Mouse (Mus musculus) kidney, postnatal 0 days (tissue): Measurements from ENCODE around the gene Slc4a8. TPM values are rescaled to one million over a fixed set of nuclear protein-coding genes. Genes with fewer than 3 reads are reported as not detected.
A peak's percentile ranks its signal among the peaks of the same experiment; 100 is the strongest.
"Not testable (repeated sequence)": the region's sequence is repeated elsewhere in the genome, so short reads cannot be mapped to it uniquely, and the experiment has no call there.

Source experiments
- ATAC-seq: fragments of 200-750 bp; cut with Nextera tagmentation; replicated peaks from 2 replicates; pipeline ENCODE4 v1.8.0; 2017; ENCODE audit warnings: low read depth, moderate number of reproducible peaks, moderate TSS enrichment, moderate library complexity; ENCODE audit not compliant: low FRiP score
- DNase-seq: peaks from one replicate; pipeline ENCODE4 v3.0.0-alpha.2; 2016; ENCODE audit warnings: low spot score
- H3K27ac ChIP-seq: fragments of 300-500 bp; sonication (generic); 2 replicates; pipeline ENCODE4 v1.5.1; 2014; ENCODE audit warnings: mild to moderate bottlenecking
- H3K27me3 ChIP-seq: fragments of 300-500 bp; sonication (generic); 2 replicates; pipeline ENCODE4 v1.6.1; 2014; ENCODE audit warnings: low read length, mixed read lengths; ENCODE audit not compliant: insufficient read depth
- H3K36me3 ChIP-seq: fragments of 300-500 bp; sonication (generic); 2 replicates; pipeline ENCODE4 v1.6.1; 2014; ENCODE audit warnings: low read length, mixed read lengths; ENCODE audit not compliant: insufficient read depth
- H3K4me1 ChIP-seq: fragments of 300-500 bp; sonication (generic); replicated peaks from 2 replicates; pipeline ENCODE4 v1.6.1; 2014; ENCODE audit warnings: antibody characterized with exemption, low read length, mixed read lengths; ENCODE audit not compliant: insufficient read depth
- H3K4me2 ChIP-seq: fragments of 300-500 bp; sonication (generic); 2 replicates; pipeline ENCODE4 v1.6.1; 2014; ENCODE audit warnings: mild to moderate bottlenecking, low read length, moderate library complexity, mixed read lengths
- H3K4me3 ChIP-seq: fragments of 300-500 bp; sonication (generic); replicated peaks from 2 replicates; pipeline ENCODE4 v1.5.1; 2014; ENCODE audit warnings: low read depth, low read length
- H3K9ac ChIP-seq: fragments of 300-500 bp; sonication (generic); 2 replicates; pipeline ENCODE4 v1.6.1; 2014; ENCODE audit warnings: low read depth, low read length
- H3K9me3 ChIP-seq: fragments of 300-500 bp; sonication (generic); replicated peaks from 2 replicates; pipeline ENCODE4 v1.6.1; 2016; ENCODE audit warnings: low read length, inconsistent platforms, mixed read lengths
- CTCF ChIP-seq: IDR thresholded peaks from 2 replicates; pipeline ENCODE4 v1.5.1; 2016; ENCODE audit warnings: antibody characterized with exemption, low read depth, mild to moderate bottlenecking, moderate library complexity
- WGBS: fragments of 180-500 bp; shearing (Covaris S2); extraction: QIAGEN DNeasy Blood & Tissue Kit; methylation state at CpG from one replicate; pipeline ENCODE4 v1.1.7; 2014; 5-methylcytosine and 5-hydroxymethylcytosine counted together
- polyA plus RNA-seq: library from polyadenylated mRNA; unstranded; fragments of >200 nt; fragmentation: Nextera tagmentation; extraction: Ambion mirVana; gene quantifications from 2 replicates; pipeline ENCODE4 v1.2.1, GENCODE M21; 2015

Slc4a8 gene
- polyA plus RNA-seq, 1 experiment from 2014 or later: 7.5 TPM

GRCm38 (mm10) chr15:100814066-100814465 is 52.5 kb downstream of the Slc4a8 start:
- no peaks in the 10 kb centered on the region for H3K27me3 ChIP-seq
- no peaks in the 10 kb centered on the region for H3K36me3 ChIP-seq
- no peak for TF ChIP-seq CTCF
- DNase-seq: no peak
- no peak for ATAC-seq
- no peak overlapping the region for H3K9ac ChIP-seq
- no peak overlapping the region for H3K27ac ChIP-seq
- no peaks in the 10 kb centered on the region for H3K9me3 ChIP-seq
- H3K4me1 ChIP-seq: no peaks in the 10 kb centered on the region
- H3K4me2 ChIP-seq: no peak overlapping the region
- no peak overlapping the region for H3K4me3 ChIP-seq
- WGBS: 78% methylated on average over 7 of the region's 7 CpGs

GRCm38 (mm10) chr15:100815310-100815709 is 53.8 kb downstream of the Slc4a8 start:
- Histone ChIP-seq H3K27me3 (no peaks in the 10 kb centered on the region), H3K4me2 (no peak overlapping the region), H3K27ac (no peak overlapping the region), H3K4me3 (no peak overlapping the region), H3K9ac (no peak overlapping the region), H3K9me3 (no peaks in the 10 kb centered on the region), H3K36me3 (no peaks in the 10 kb centered on the region), H3K4me1 (no peaks in the 10 kb centered on the region)
- WGBS: 86% methylated on average over 8 of the region's 8 CpGs
- ATAC-seq (no peak), DNase-seq (no peak)
- no peak for TF ChIP-seq CTCF

- no peaks in the 10 kb centered on the region for H3K36me3 ChIP-seq
- H3K9ac ChIP-seq: no peak overlapping the region
- no peak for TF ChIP-seq CTCF
- no peak overlapping the region for H3K4me3 ChIP-seq
- H3K4me2 ChIP-seq: no peak overlapping the region
- DNase-seq (no peak), ATAC-seq (no peak)
- H3K4me1 ChIP-seq: no peaks in the 10 kb centered on the region
- no peaks in the 10 kb centered on the region for H3K9me3 ChIP-seq
- H3K27me3 ChIP-seq: no peaks in the 10 kb centered on the region
- WGBS: 91% methylated on average over 3 of the region's 3 CpGs
- no peak overlapping the region for H3K27ac ChIP-seq
Measured at GRCm38 (mm10) chr15:100818860-100819259, 57.3 kb downstream of the Slc4a8 start.

- Histone ChIP-seq H3K4me2 (no peak overlapping the region), H3K27me3 (no peaks in the 10 kb centered on the region), H3K9ac (no peak overlapping the region), H3K4me3 (no peak overlapping the region), H3K36me3 (no peaks in the 10 kb centered on the region), H3K27ac (no peak overlapping the region; the same call in 1 of the 2 replicates), H3K9me3 (no peaks in the 10 kb centered on the region), H3K4me1 (no peaks in the 10 kb centered on the region)
- ATAC-seq: peak; percentile 40; the same call in 1 of the 2 replicates
- peak; percentile 64 for TF ChIP-seq CTCF
- peak; percentile 40 for DNase-seq
- 52% methylated on average over 8 of the region's 8 CpGs for WGBS
Measured at GRCm38 (mm10) chr15:100821824-100822223, 60.3 kb downstream of the Slc4a8 start.

- H3K4me1 ChIP-seq, H3K27me3 ChIP-seq, H3K4me2 ChIP-seq, H3K4me3 ChIP-seq, H3K9me3 ChIP-seq, ATAC-seq, H3K27ac ChIP-seq, H3K9ac ChIP-seq, H3K36me3 ChIP-seq, DNase-seq: not testable (repeated sequence)
- WGBS: 59% methylated on average over 4 of the region's 4 CpGs
Measured at GRCm38 (mm10) chr15:100822370-100822769, 60.8 kb downstream of the Slc4a8 start.

GRCm38 (mm10) chr15:100825249-100825856 is 63.8 kb downstream of the Slc4a8 start:
- Histone ChIP-seq H3K4me2 (peak overlapping the region; percentile 40), H3K27ac (no peak overlapping the region), H3K4me1 (no peaks in the 10 kb centered on the region), H3K27me3 (no peaks in the 10 kb centered on the region), H3K9me3 (no peaks in the 10 kb centered on the region), H3K9ac (no peak overlapping the region), H3K36me3 (no peaks in the 10 kb centered on the region), H3K4me3 (no peak overlapping the region)
- DNase-seq: no peak
- 13% methylated on average over 26 of the region's 26 CpGs for WGBS
- no peak for TF ChIP-seq CTCF
- ATAC-seq: peak; percentile 48; the same call in 1 of the 2 replicates

GRCm38 (mm10) chr15:100826076-100826475 is 64.5 kb downstream of the Slc4a8 start:
- no peak for ATAC-seq
- WGBS: 88% methylated on average over 8 of the region's 8 CpGs
- no peak overlapping the region for H3K9ac ChIP-seq
- H3K27ac ChIP-seq: no peak overlapping the region
- TF ChIP-seq CTCF: no peak
- H3K4me2 ChIP-seq: no peak overlapping the region
- H3K4me3 ChIP-seq: no peak overlapping the region
- no peak for DNase-seq
- H3K9me3 ChIP-seq: no peaks in the 10 kb centered on the region
- H3K27me3 ChIP-seq: no peaks in the 10 kb centered on the region
- no peaks in the 10 kb centered on the region for H3K4me1 ChIP-seq
- no peaks in the 10 kb centered on the region for H3K36me3 ChIP-seq
